Mouse (Mus musculus): ENCODE results near the gene Ncan.
A peak's percentile ranks its signal among the peaks of the same experiment; 100 is the strongest.

DNA sequence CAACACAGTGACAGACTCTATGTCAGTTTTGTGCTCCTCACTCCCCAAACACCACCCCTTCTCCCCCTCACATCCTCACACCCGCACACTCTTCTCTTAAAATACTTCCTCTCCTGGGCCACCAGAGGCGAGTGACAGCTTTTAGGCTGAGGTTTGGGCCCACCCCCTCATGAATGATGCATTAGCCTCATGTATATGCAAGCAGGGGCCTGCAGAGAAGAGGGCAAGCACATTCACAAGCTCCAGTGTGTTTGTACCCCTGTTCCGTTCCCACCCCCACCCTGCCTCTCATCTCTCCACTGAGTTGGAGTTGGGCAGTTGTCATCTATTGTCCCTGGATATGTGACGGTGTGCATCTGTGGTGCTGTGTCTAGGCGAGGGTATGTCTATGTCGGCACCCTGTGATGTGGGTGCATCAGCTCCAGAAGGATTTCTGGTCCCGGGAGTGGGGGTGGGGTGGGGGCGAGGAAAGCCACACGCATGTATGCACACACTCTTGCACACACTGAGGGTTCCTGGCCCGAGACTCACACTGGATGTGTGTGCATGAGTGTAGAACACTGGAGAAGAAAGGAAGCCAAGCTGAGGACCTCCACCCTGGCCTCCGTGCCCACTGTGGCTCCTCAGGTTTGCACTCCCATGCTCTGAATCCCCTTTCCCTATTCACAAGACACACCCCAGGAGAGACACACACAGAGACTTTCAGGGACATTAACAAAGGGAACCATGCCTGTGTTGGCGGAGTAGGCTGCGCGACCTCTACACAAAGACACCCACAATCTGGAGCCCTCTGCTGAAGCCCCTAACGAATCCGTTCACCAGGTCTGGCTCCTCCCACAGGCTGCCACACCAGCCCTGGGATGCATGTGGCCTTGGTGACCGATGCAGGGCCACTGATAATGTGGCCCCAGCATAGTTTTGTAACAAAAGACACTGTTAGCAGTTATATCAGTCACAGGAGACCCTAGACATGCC lies 1.7 kb downstream of the Ncan start:
- TF ChIP-seq CTCF (IDR thresholded peaks at IDR 0.05; ENCODE audit: extremely low read depth, insufficient read depth, low read length), result no peak
- peak; percentile 68 for TF ChIP-seq POLR2A (IDR thresholded peaks at IDR 0.05; ENCODE audit: extremely low read depth, insufficient read depth, low read length)

Measured in cortical plate, adult 2 months (tissue).